Mouse (Mus musculus): ENCODE measurements around the gene Iqcc. TPM values are rescaled to one million over a fixed set of nuclear protein-coding genes. Genes with fewer than 3 reads are reported as not detected.
A peak's percentile ranks its signal among the peaks of the same experiment; 100 is the strongest.

Gene Iqcc
- polyA plus RNA-seq, 1 experiment: 11.1 TPM

- TF ChIP-seq CTCF (IDR thresholded peaks at IDR 0.05; ENCODE audit: control insufficient read depth, insufficient read depth, low read length): no peak
- TF ChIP-seq POLR2A (IDR thresholded peaks at IDR 0.05; ENCODE audit: borderline replicate concordance, control insufficient read depth, low read depth, low read length): no peak
- peaks cover 4% of the 10 kb centered on the region; the same call in 1 of the 2 replicates for H3K4me1 ChIP-seq (ENCODE audit: control insufficient read depth, insufficient read depth, low read length)
- 0% methylated on average over 6 of the region's 6 CpGs for WGBS
- peak overlapping the region; percentile 78 for H3K4me3 ChIP-seq (replicated peaks; ENCODE audit: control insufficient read depth, low read depth, low read length)
- H3K27ac ChIP-seq (ENCODE audit: control insufficient read depth, insufficient read depth, low read depth, low read length, poor library complexity): peak overlapping the region; percentile 78
Observed at GRCm38 (mm10) chr4:129625029-129625370, 6.1 kb upstream of the Iqcc start.

DNA sequence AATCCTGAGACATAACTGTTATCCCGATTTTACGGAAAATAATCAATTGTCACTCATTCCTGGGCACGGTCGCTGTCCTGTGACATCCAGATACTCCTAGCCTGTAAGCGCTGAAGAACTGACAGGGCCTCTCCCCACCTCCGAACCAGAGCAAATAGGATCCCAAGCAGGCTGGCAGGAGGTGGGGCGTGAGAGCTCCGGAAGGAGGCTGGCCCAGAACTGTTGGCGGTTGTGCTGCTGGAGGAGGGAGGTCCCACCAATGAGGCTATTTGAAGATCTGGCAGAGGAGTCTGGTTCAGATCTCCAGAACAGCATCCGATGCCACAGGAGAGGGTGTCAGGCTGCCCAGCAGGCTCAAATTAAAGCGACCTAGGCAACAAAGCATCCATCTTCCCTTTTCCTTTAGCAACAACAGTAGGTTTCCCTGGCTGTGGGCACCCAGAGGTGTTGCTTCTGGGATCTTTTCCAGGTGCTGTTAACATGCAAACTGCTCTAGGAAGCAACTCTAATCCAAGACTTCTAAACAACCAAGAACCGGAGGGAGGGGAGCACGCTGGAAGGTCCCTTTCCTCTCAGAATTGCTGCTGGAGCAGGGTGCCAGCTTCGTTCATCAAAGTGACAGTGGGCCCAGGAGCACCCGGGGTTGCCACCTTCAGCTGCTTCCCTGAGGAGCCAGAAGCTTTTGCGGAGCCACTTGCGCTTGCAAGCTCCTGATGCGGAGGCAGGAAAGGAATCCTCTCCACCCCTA lies 5.6 kb upstream of the Iqcc start:
- Histone ChIP-seq H3K27ac (ENCODE audit: control insufficient read depth, insufficient read depth, low read depth, low read length, poor library complexity) (peak overlapping the region; percentile 78), H3K4me1 (ENCODE audit: control insufficient read depth, insufficient read depth, low read length) (peaks cover 4% of the 10 kb centered on the region; the same call in 1 of the 2 replicates), H3K4me3 (replicated peaks; ENCODE audit: control insufficient read depth, low read depth, low read length) (peak overlapping the region; percentile 78)
- peak; percentile 67; the same call in 1 of the 2 replicates for TF ChIP-seq POLR2A (IDR thresholded peaks at IDR 0.05; ENCODE audit: borderline replicate concordance, control insufficient read depth, low read depth, low read length)
- no peak for TF ChIP-seq CTCF (IDR thresholded peaks at IDR 0.05; ENCODE audit: control insufficient read depth, insufficient read depth, low read length)
- 0% methylated on average over 18 of the region's 18 CpGs for WGBS

GRCm38 (mm10) chr4:129623681-129624091 lies 4.8 kb upstream of the Iqcc start, which contains the start of gene Ccdc28b:
Gene Ccdc28b (minus strand): TSS chr4:129623947.
- under 1% methylated on average over 10 of the region's 10 CpGs for WGBS

GRCm38 (mm10) chr4:129622803-129623535 lies 4.1 kb upstream of the Iqcc start:
- 22% methylated on average over 8 of the region's 8 CpGs for WGBS
- TF ChIP-seq CTCF (IDR thresholded peaks at IDR 0.05; ENCODE audit: control insufficient read depth, insufficient read depth, low read length) (no peak), POLR2A (IDR thresholded peaks at IDR 0.05; ENCODE audit: borderline replicate concordance, control insufficient read depth, low read depth, low read length) (no peak)
- peaks cover 5% of the 10 kb centered on the region; the same call in 1 of the 2 replicates for H3K4me1 ChIP-seq (ENCODE audit: control insufficient read depth, insufficient read depth, low read length)
- H3K27ac ChIP-seq (ENCODE audit: control insufficient read depth, insufficient read depth, low read depth, low read length, poor library complexity): no peak overlapping the region
- H3K4me3 ChIP-seq (replicated peaks; ENCODE audit: control insufficient read depth, low read depth, low read length): peak overlapping the region; percentile 78

More at GRCm38 (mm10) chr4:129623681-129624091, 4.8 kb upstream of the Iqcc start, which contains the start of gene Ccdc28b:
- TF ChIP-seq CTCF (IDR thresholded peaks at IDR 0.05; ENCODE audit: control insufficient read depth, insufficient read depth, low read length): no peak
- TF ChIP-seq POLR2A (IDR thresholded peaks at IDR 0.05; ENCODE audit: borderline replicate concordance, control insufficient read depth, low read depth, low read length): no peak
- Histone ChIP-seq H3K27ac (ENCODE audit: control insufficient read depth, insufficient read depth, low read depth, low read length, poor library complexity) (peak within 1 kb of the TSS; percentile 78), H3K4me3 (replicated peaks; ENCODE audit: control insufficient read depth, low read depth, low read length) (peak within 1 kb of the TSS; percentile 78), H3K4me1 (ENCODE audit: control insufficient read depth, insufficient read depth, low read length) (peaks cover 5% of the 10 kb centered on the region; the same call in 1 of the 2 replicates)

DNA sequence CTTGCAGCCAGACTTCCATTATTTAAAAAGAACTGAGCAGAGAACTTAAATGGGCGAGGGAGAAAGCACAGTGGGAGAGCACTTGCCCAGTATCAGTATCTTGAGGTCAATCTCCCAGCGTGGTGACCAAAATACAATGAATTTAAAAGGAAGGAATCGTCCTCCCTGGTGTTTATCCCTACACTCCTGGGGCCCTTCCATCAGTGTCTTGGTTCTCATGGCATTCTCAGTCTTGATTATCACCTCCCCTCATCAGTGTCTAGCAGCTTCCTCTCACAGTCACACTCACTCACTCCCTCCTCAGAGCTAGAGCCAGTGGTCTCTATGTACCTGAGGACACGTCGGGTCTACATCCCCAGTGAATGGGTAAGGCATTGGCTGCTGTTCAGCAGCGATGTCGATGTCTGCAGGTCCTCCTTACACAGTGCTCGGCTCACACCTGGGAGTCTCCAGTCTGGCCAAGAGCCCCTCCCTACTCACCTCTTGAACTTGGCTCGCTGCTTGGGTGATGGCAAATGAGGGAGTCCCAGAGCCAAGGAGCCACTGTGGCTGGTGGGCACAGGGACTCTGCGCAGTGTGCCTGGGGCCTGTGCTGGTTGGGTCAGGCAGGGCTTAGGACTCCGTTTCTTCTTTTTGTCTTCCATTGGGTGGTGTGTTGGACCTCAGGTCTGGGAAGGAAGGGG lies 3.4 kb upstream of the Iqcc start:
- no peak for TF ChIP-seq POLR2A (IDR thresholded peaks at IDR 0.05; ENCODE audit: borderline replicate concordance, control insufficient read depth, low read depth, low read length)
- TF ChIP-seq CTCF (IDR thresholded peaks at IDR 0.05; ENCODE audit: control insufficient read depth, insufficient read depth, low read length): no peak
- H3K27ac ChIP-seq (ENCODE audit: control insufficient read depth, insufficient read depth, low read depth, low read length, poor library complexity): no peak overlapping the region
- no peak overlapping the region for H3K4me3 ChIP-seq (replicated peaks; ENCODE audit: control insufficient read depth, low read depth, low read length)
- WGBS: 81% methylated on average over 11 of the region's 11 CpGs
- peaks cover 5% of the 10 kb centered on the region; the same call in 1 of the 2 replicates for H3K4me1 ChIP-seq (ENCODE audit: control insufficient read depth, insufficient read depth, low read length)

DNA sequence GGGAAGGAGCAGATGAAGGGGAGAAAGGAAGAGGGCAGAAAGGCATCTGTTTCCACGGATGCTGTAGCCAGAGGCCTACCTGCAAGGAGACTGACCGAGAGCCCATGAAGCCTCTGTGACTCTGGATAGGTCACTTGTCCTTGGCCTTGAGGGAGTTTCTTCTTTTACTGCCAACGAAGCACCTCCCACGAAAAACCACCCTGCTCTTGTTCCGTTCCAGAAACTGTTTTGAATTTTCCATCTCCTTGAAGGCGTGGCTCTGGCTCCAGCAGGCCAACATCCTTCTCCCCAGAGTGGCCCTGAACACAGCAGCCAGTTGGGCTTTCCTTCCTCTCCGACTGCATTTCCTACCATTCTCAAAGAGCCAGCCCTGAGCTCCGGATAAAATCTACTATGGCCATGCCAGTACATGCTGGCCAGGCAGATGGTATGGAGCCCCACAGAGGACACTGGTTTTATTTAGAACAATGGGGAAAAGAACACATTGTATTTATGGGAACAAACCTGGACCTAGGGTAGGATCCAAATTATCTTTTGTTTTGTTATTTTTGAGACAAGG lies 2.5 kb upstream of the Iqcc start:
- no peak for TF ChIP-seq POLR2A (IDR thresholded peaks at IDR 0.05; ENCODE audit: borderline replicate concordance, control insufficient read depth, low read depth, low read length)
- TF ChIP-seq CTCF (IDR thresholded peaks at IDR 0.05; ENCODE audit: control insufficient read depth, insufficient read depth, low read length): no peak
- H3K27ac ChIP-seq (ENCODE audit: control insufficient read depth, insufficient read depth, low read depth, low read length, poor library complexity): no peak overlapping the region
- 79% methylated on average over 8 of the region's 8 CpGs for WGBS
- H3K4me1 ChIP-seq (ENCODE audit: control insufficient read depth, insufficient read depth, low read length): peaks cover 5% of the 10 kb centered on the region; the same call in 1 of the 2 replicates
- no peak overlapping the region for H3K4me3 ChIP-seq (replicated peaks; ENCODE audit: control insufficient read depth, low read depth, low read length)

GRCm38 (mm10) chr4:129620419-129621282 lies 1.8 kb upstream of the Iqcc start:
- no peak for TF ChIP-seq POLR2A (IDR thresholded peaks at IDR 0.05; ENCODE audit: borderline replicate concordance, control insufficient read depth, low read depth, low read length)
- TF ChIP-seq CTCF (IDR thresholded peaks at IDR 0.05; ENCODE audit: control insufficient read depth, insufficient read depth, low read length): no peak
- 83% methylated on average over 11 of the region's 11 CpGs for WGBS
- Histone ChIP-seq H3K4me3 (replicated peaks; ENCODE audit: control insufficient read depth, low read depth, low read length) (no peak overlapping the region), H3K4me1 (ENCODE audit: control insufficient read depth, insufficient read depth, low read length) (peaks cover 5% of the 10 kb centered on the region; the same call in 1 of the 2 replicates), H3K27ac (ENCODE audit: control insufficient read depth, insufficient read depth, low read depth, low read length, poor library complexity) (no peak overlapping the region)
